In genomic region chr11:9190772-9191554, GRCm38 (mm10) we compare ENCODE assay signal across 10 mouse cellular contexts. TPM values are rescaled to one million over a fixed set of nuclear protein-coding genes. Genes with fewer than 3 reads are reported as not detected.
A peak's percentile ranks its signal among the peaks of the same experiment; 100 is the strongest.
DNase-seq lines count a peak whose midpoint lies in the region; ATAC-seq and TF ChIP-seq lines count a peak whose summit lies in the region.
"Had no signal": no experiment of that assay in that cellular context is flagged by ENCODE, and none has a peak within 500 bp of the region (broad histone marks: within the 10 kb centered on the region; RNA-seq: fewer than 3 reads in every experiment).

No protein-coding gene starts in this region.

- peak; percentile 26 for DNase-seq in midbrain, embryonic 10.5 days (ENCODE audit: low spot score)
- DNase-seq in midbrain, postnatal 0 days (ENCODE audit: low spot score), result no peak
- DNase-seq in adrenal gland, adult 2 months, result no peak
- no peak for DNase-seq in ovary, adult 18-20 months (ENCODE audit: low spot score)
- no peak for DNase-seq in right cerebral cortex, postnatal 25 days

- H3K4me2 ChIP-seq in midbrain, postnatal 0 days (ENCODE audit: low read depth, low read length, poor library complexity, severe bottlenecking), result no peak overlapping the region
- no peak overlapping the region for H3K4me2 ChIP-seq in hindbrain, embryonic 16.5 days (ENCODE audit: low read length)
- no peak overlapping the region for H3K4me2 ChIP-seq in limb, embryonic 15.5 days
- no peak overlapping the region for H3K4me2 ChIP-seq in stomach, embryonic 16.5 days (ENCODE audit: low read depth, low read length)

- no peak for TF ChIP-seq CTCF in midbrain, postnatal 0 days (IDR thresholded peaks at IDR 0.05)

- no peak for ATAC-seq in midbrain, postnatal 0 days (ENCODE audit: low FRiP score)
- peak; percentile 52; the same call in 1 of the 2 replicates for ATAC-seq in hindbrain, embryonic 16.5 days
- peak; percentile 52; the same call in 1 of the 2 replicates for ATAC-seq in limb, embryonic 15.5 days (ENCODE audit: insufficient number of reproducible peaks, low FRiP score, low TSS enrichment, low read depth)
- peak; percentile 56; the same call in 1 of the 2 replicates for ATAC-seq in stomach, embryonic 16.5 days (ENCODE audit: insufficient read depth, low FRiP score)
- ATAC-seq: activated CD4-positive, CD25-positive, alpha-beta regulatory T cell, adult 4 months; intestine, postnatal 0 days had no signal

- peaks cover 6% of the 10 kb centered on the region for H3K27me3 ChIP-seq in midbrain, embryonic 10.5 days (ENCODE audit: low read depth, poor library complexity, severe bottlenecking)
- H3K27me3 ChIP-seq in midbrain, postnatal 0 days (ENCODE audit: insufficient read depth, low read length), result no peaks in the 10 kb centered on the region
- H3K27me3 ChIP-seq in hindbrain, embryonic 16.5 days (replicated peaks; ENCODE audit: control insufficient read depth, insufficient read depth, low read length), result no peaks in the 10 kb centered on the region
- no peaks in the 10 kb centered on the region for H3K27me3 ChIP-seq in limb, embryonic 15.5 days
- H3K27me3 ChIP-seq in stomach, embryonic 16.5 days (ENCODE audit: control insufficient read depth, insufficient read depth, low read length), result no peaks in the 10 kb centered on the region

- no peak overlapping the region for H3K4me3 ChIP-seq in midbrain, embryonic 10.5 days
- H3K4me3 ChIP-seq in midbrain, postnatal 0 days (ENCODE audit: low read depth, low read length), result no peak overlapping the region
- no peak overlapping the region for H3K4me3 ChIP-seq in hindbrain, embryonic 16.5 days (ENCODE audit: low read length)
- H3K4me3 ChIP-seq in limb, embryonic 15.5 days, result no peak overlapping the region
- no peak overlapping the region for H3K4me3 ChIP-seq in stomach, embryonic 16.5 days (replicated peaks; ENCODE audit: low read length)

- H3K27ac ChIP-seq in midbrain, embryonic 10.5 days (replicated peaks), result 0 out of 2 replicates have a peak overlapping the region, but pooled peaks have one; percentile 17
- no peak overlapping the region for H3K27ac ChIP-seq in midbrain, postnatal 0 days (ENCODE audit: low read depth, low read length)
- H3K27ac ChIP-seq in hindbrain, embryonic 16.5 days (ENCODE audit: low read depth, low read length), result no peak overlapping the region
- no peak overlapping the region for H3K27ac ChIP-seq in limb, embryonic 15.5 days
- H3K27ac ChIP-seq in stomach, embryonic 16.5 days (ENCODE audit: low read length), result no peak overlapping the region

- 52% methylated on average over 10 of the region's 11 CpGs for WGBS in midbrain, embryonic 10.5 days
- WGBS in midbrain, postnatal 0 days, result 40% methylated on average over 11 of the region's 11 CpGs
- WGBS in hindbrain, embryonic 16.5 days, result 39% methylated on average over 11 of the region's 11 CpGs
- WGBS in limb, embryonic 15.5 days, result 44% methylated on average over 10 of the region's 11 CpGs
- WGBS in stomach, embryonic 16.5 days, result 37% methylated on average over 11 of the region's 11 CpGs

- no peaks in the 10 kb centered on the region for H3K9me3 ChIP-seq in midbrain, embryonic 10.5 days (replicated peaks)
- H3K9me3 ChIP-seq in midbrain, postnatal 0 days (ENCODE audit: low read length), result no peaks in the 10 kb centered on the region
- H3K9me3 ChIP-seq in hindbrain, embryonic 16.5 days (ENCODE audit: control insufficient read depth, low read length), result no peaks in the 10 kb centered on the region
- H3K9me3 ChIP-seq in limb, embryonic 15.5 days, result no peaks in the 10 kb centered on the region
- H3K9me3 ChIP-seq in stomach, embryonic 16.5 days (replicated peaks; ENCODE audit: control insufficient read depth, low read length), result no peaks in the 10 kb centered on the region

- H3K36me3 ChIP-seq in midbrain, embryonic 10.5 days, result no peaks in the 10 kb centered on the region
- no peaks in the 10 kb centered on the region for H3K36me3 ChIP-seq in midbrain, postnatal 0 days (ENCODE audit: insufficient read depth, low read length)
- H3K36me3 ChIP-seq in hindbrain, embryonic 16.5 days (ENCODE audit: control insufficient read depth, insufficient read depth, low read length), result no peaks in the 10 kb centered on the region
- H3K36me3 ChIP-seq in limb, embryonic 15.5 days, result no peaks in the 10 kb centered on the region
- H3K36me3 ChIP-seq in stomach, embryonic 16.5 days (ENCODE audit: control insufficient read depth, insufficient read depth, low read length), result no peaks in the 10 kb centered on the region

- no peak overlapping the region for H3K9ac ChIP-seq in midbrain, postnatal 0 days (replicated peaks; ENCODE audit: low read length, poor library complexity, severe bottlenecking)
- H3K9ac ChIP-seq in hindbrain, embryonic 16.5 days (ENCODE audit: low read depth, low read length), result no peak overlapping the region
- H3K9ac ChIP-seq in limb, embryonic 15.5 days, result no peak overlapping the region
- no peak overlapping the region for H3K9ac ChIP-seq in stomach, embryonic 16.5 days (ENCODE audit: low read length)

- H3K4me1 ChIP-seq in midbrain, embryonic 10.5 days, result peaks cover 12% of the 10 kb centered on the region
- H3K4me1 ChIP-seq in midbrain, postnatal 0 days (ENCODE audit: insufficient read depth, low read length), result no peaks in the 10 kb centered on the region
- no peaks in the 10 kb centered on the region for H3K4me1 ChIP-seq in hindbrain, embryonic 16.5 days (ENCODE audit: control insufficient read depth, insufficient read depth, low read depth, low read length)
- H3K4me1 ChIP-seq in limb, embryonic 15.5 days, result no peaks in the 10 kb centered on the region
- H3K4me1 ChIP-seq in stomach, embryonic 16.5 days (ENCODE audit: control insufficient read depth, insufficient read depth, low read length), result no peaks in the 10 kb centered on the region

RNA-seq across cellular contexts. Expression of gene Abca13, which starts 0.8 kb away (rescaled TPM):
- 0.01 TPM in 1 of 2 replicates, not detected in the other for polyA plus RNA-seq in midbrain, embryonic 10.5 days (2016; fragmentation: Nextera tagmentation; extraction: Ambion mirVana)
- 0.05 and 0.28 TPM in 2 replicates for total RNA-seq in midbrain, postnatal 0 days (2014; rRNA removed)
- 0.01 and 0.04 TPM in 2 replicates for polyA plus RNA-seq in midbrain, postnatal 0 days (2015; fragmentation: Nextera tagmentation; extraction: Ambion mirVana)
- 0.01 and 0.02 TPM in 2 replicates for polyA plus RNA-seq in hindbrain, embryonic 16.5 days (2015; fragmentation: Nextera tagmentation; extraction: Ambion mirVana)
- 0.01 and 0.03 TPM in 2 replicates for polyA plus RNA-seq in limb, embryonic 15.5 days (2015; fragmentation: Nextera tagmentation; extraction: Ambion mirVana)
- polyA plus RNA-seq in stomach, embryonic 16.5 days (2015; fragmentation: Nextera tagmentation; extraction: Ambion mirVana), result 0.11 and 0.15 TPM in 2 replicates
- total RNA-seq in adrenal gland, adult 2 months (2021), result under 1 TPM; 0.06 to 0.07 TPM
- not detected in 2 replicates for polyA plus RNA-seq in adrenal gland, adult 2 months (2012; rRNA removed)
